ENCODE assay signal across 21 mouse cellular contexts in the genomic region with DNA sequence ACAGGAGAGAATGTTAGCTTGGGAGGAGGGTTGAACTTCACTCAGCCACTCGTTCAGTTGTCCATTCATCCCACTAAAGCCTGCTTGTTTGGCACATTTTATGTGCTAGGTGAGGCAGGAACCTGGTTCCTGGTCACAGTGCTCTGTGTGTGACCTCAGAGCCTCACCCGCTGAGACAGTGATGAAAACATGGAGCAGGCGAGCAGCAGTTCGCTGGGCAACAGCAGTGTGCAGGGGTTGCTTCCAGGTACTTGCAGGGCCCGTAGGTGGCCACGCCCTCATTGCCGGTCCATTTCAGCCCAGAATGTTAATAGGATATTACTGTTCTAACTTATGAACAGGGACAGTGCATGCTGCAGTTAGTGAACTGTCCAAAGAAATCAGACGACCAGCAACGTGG.
DNase-seq lines count a peak whose midpoint lies in the region; ATAC-seq and TF ChIP-seq lines count a peak whose summit lies in the region.
"Had no signal": no experiment of that assay in that cellular context is flagged by ENCODE, and none has a peak within 500 bp of the region (broad histone marks: within the 10 kb centered on the region; RNA-seq: fewer than 3 reads in every experiment).

No protein-coding gene starts in this region.

- no peak overlapping the region for H3K4me2 ChIP-seq in hindbrain, embryonic 13.5 days
- H3K4me2 ChIP-seq in hindbrain, postnatal 0 days (ENCODE audit: low read depth, low read length) = no peak overlapping the region
- no peak overlapping the region for H3K4me2 ChIP-seq in forebrain, embryonic 15.5 days (replicated peaks)
- H3K4me2 ChIP-seq in hindbrain, embryonic 16.5 days (ENCODE audit: low read length) = no peak overlapping the region
- H3K4me2 ChIP-seq in midbrain, embryonic 16.5 days (ENCODE audit: low read length) = no peak overlapping the region
- H3K4me2 ChIP-seq: embryonic facial prominence, embryonic 15.5 days; limb, embryonic 12.5 days; liver, embryonic 13.5 days had no signal

- no peak for DNase-seq in hindbrain, postnatal 0 days (ENCODE audit: low spot score)
- no peak for DNase-seq in cerebellum, adult 2 months
- no peak for DNase-seq in ovary, postnatal 10 days (ENCODE audit: low spot score)
- DNase-seq: adrenal gland, postnatal 25 days; cerebellum, adult 8-10 months; gastrocnemius, adult 2 months; heart, postnatal 4 days; liver, embryonic 13.5 days; right cerebral cortex, postnatal 25 days had no signal

- peaks cover 11% of the 10 kb centered on the region; the same call in 1 of the 2 replicates for H3K4me1 ChIP-seq in hindbrain, embryonic 13.5 days (replicated peaks)
- H3K4me1 ChIP-seq in hindbrain, postnatal 0 days (ENCODE audit: insufficient read depth, low read length) = no peaks in the 10 kb centered on the region
- H3K4me1 ChIP-seq in forebrain, embryonic 15.5 days = peaks cover 11% of the 10 kb centered on the region
- peaks cover 6% of the 10 kb centered on the region for H3K4me1 ChIP-seq in hindbrain, embryonic 16.5 days (ENCODE audit: control insufficient read depth, insufficient read depth, low read depth, low read length)
- H3K4me1 ChIP-seq in midbrain, embryonic 16.5 days (ENCODE audit: control insufficient read depth, insufficient read depth, low read length) = peaks cover 6% of the 10 kb centered on the region
- peaks cover 4% of the 10 kb centered on the region; the same call in 1 of the 2 replicates for H3K4me1 ChIP-seq in cerebellum, adult 2 months (ENCODE audit: control insufficient read depth, insufficient read depth, low read length)
- H3K4me1 ChIP-seq: limb, embryonic 12.5 days; liver, embryonic 13.5 days; megakaryocyte, embryonic 14.5 days had no signal

- no peak overlapping the region for H3K9ac ChIP-seq in hindbrain, embryonic 13.5 days
- no peak overlapping the region for H3K9ac ChIP-seq in hindbrain, postnatal 0 days (replicated peaks; ENCODE audit: low read length)
- no peak overlapping the region for H3K9ac ChIP-seq in forebrain, embryonic 15.5 days (replicated peaks)
- H3K9ac ChIP-seq in hindbrain, embryonic 16.5 days (ENCODE audit: low read depth, low read length) = no peak overlapping the region; the same call in 1 of the 2 replicates
- no peak overlapping the region for H3K9ac ChIP-seq in midbrain, embryonic 16.5 days (ENCODE audit: low read depth, low read length)
- H3K9ac ChIP-seq: embryonic facial prominence, embryonic 15.5 days; limb, embryonic 12.5 days; liver, embryonic 13.5 days had no signal

- peak; percentile 52; the same call in 1 of the 2 replicates for ATAC-seq in hindbrain, embryonic 13.5 days (ENCODE audit: low FRiP score)
- ATAC-seq in hindbrain, postnatal 0 days = no peak; the same call in 1 of the 2 replicates
- peak; percentile 27; the same call in 1 of the 2 replicates for ATAC-seq in forebrain, embryonic 15.5 days (replicated peaks)
- peak; percentile 43 for ATAC-seq in hindbrain, embryonic 16.5 days
- peak; percentile 55; the same call in 1 of the 2 replicates for ATAC-seq in midbrain, embryonic 16.5 days
- ATAC-seq: intestine, postnatal 0 days; lung, postnatal 0 days had no signal

- no peak for TF ChIP-seq CTCF in hindbrain, postnatal 0 days (IDR thresholded peaks at IDR 0.05; ENCODE audit: low read depth)
- TF ChIP-seq CTCF in cerebellum, adult 2 months (IDR thresholded peaks at IDR 0.05; ENCODE audit: borderline replicate concordance, insufficient read depth, low read depth, low read length) = no peak

- H3K36me3 ChIP-seq in hindbrain, embryonic 13.5 days = no peaks in the 10 kb centered on the region
- no peaks in the 10 kb centered on the region for H3K36me3 ChIP-seq in hindbrain, postnatal 0 days (ENCODE audit: insufficient read depth, low read length)
- H3K36me3 ChIP-seq in forebrain, embryonic 15.5 days = no peaks in the 10 kb centered on the region
- H3K36me3 ChIP-seq in hindbrain, embryonic 16.5 days (ENCODE audit: control insufficient read depth, insufficient read depth, low read length) = no peaks in the 10 kb centered on the region
- no peaks in the 10 kb centered on the region for H3K36me3 ChIP-seq in midbrain, embryonic 16.5 days (ENCODE audit: control insufficient read depth, insufficient read depth, low read length)
- H3K36me3 ChIP-seq: embryonic facial prominence, embryonic 15.5 days; limb, embryonic 12.5 days; liver, embryonic 13.5 days had no signal

- WGBS in hindbrain, embryonic 13.5 days = 77% methylated on average over 9 of the region's 9 CpGs
- 59% methylated on average over 9 of the region's 9 CpGs for WGBS in hindbrain, postnatal 0 days
- 71% methylated on average over 9 of the region's 9 CpGs for WGBS in forebrain, embryonic 15.5 days
- WGBS in hindbrain, embryonic 16.5 days = 67% methylated on average over 9 of the region's 9 CpGs
- 75% methylated on average over 9 of the region's 9 CpGs for WGBS in midbrain, embryonic 16.5 days
- 78% methylated on average over 9 of the region's 9 CpGs for WGBS in cerebellum, adult 2 months

- H3K9me3 ChIP-seq in hindbrain, embryonic 13.5 days = peaks cover 4% of the 10 kb centered on the region
- H3K9me3 ChIP-seq in hindbrain, postnatal 0 days (ENCODE audit: low read length) = peaks cover 5% of the 10 kb centered on the region; the same call in 1 of the 2 replicates
- H3K9me3 ChIP-seq in forebrain, embryonic 15.5 days = 0 out of 2 replicates have a peak, but pooled peaks cover 4% of the 10 kb centered on the region
- H3K9me3 ChIP-seq in hindbrain, embryonic 16.5 days (ENCODE audit: control insufficient read depth, low read length) = no peaks in the 10 kb centered on the region
- 0 out of 2 replicates have a peak, but pooled peaks cover 4% of the 10 kb centered on the region for H3K9me3 ChIP-seq in midbrain, embryonic 16.5 days (replicated peaks; ENCODE audit: control insufficient read depth, low read length, poor library complexity, severe bottlenecking)
- H3K9me3 ChIP-seq: embryonic facial prominence, embryonic 15.5 days; liver, embryonic 13.5 days had no signal

- peak overlapping the region; percentile 52; the same call in 1 of the 2 replicates for H3K27ac ChIP-seq in hindbrain, embryonic 13.5 days
- no peak overlapping the region for H3K27ac ChIP-seq in hindbrain, postnatal 0 days
- H3K27ac ChIP-seq in forebrain, embryonic 15.5 days (replicated peaks) = peak overlapping the region; percentile 72
- no peak overlapping the region for H3K27ac ChIP-seq in hindbrain, embryonic 16.5 days (ENCODE audit: low read depth, low read length)
- H3K27ac ChIP-seq in midbrain, embryonic 16.5 days (ENCODE audit: low read length) = peak overlapping the region; percentile 25
- no peak overlapping the region for H3K27ac ChIP-seq in cerebellum, adult 2 months (ENCODE audit: insufficient read depth, low read length)
- H3K27ac ChIP-seq: embryonic facial prominence, embryonic 15.5 days; gastrocnemius, adult 2 months; kidney, postnatal 0 days; left cerebral cortex, adult 2 months; limb, embryonic 12.5 days; liver, embryonic 13.5 days; stomach, postnatal 0 days had no signal

- H3K4me3 ChIP-seq in hindbrain, embryonic 13.5 days = no peak overlapping the region
- no peak overlapping the region for H3K4me3 ChIP-seq in hindbrain, postnatal 0 days (ENCODE audit: low read length)
- no peak overlapping the region for H3K4me3 ChIP-seq in forebrain, embryonic 15.5 days
- no peak overlapping the region for H3K4me3 ChIP-seq in hindbrain, embryonic 16.5 days (ENCODE audit: low read length)
- H3K4me3 ChIP-seq in midbrain, embryonic 16.5 days (ENCODE audit: low read depth, low read length) = no peak overlapping the region
- H3K4me3 ChIP-seq in cerebellum, adult 2 months (replicated peaks; ENCODE audit: insufficient read depth, low read depth, low read length) = no peak overlapping the region
- H3K4me3 ChIP-seq: embryonic facial prominence, embryonic 15.5 days; gastrocnemius, adult 2 months; left cerebral cortex, adult 2 months; limb, embryonic 12.5 days; liver, embryonic 13.5 days; megakaryocyte, embryonic 14.5 days had no signal

- TF ChIP-seq POLR2A in cerebellum, adult 2 months (IDR thresholded peaks at IDR 0.05; ENCODE audit: borderline replicate concordance, insufficient read depth, low read length) = no peak

- no peaks in the 10 kb centered on the region for H3K27me3 ChIP-seq in hindbrain, embryonic 13.5 days
- H3K27me3 ChIP-seq in hindbrain, postnatal 0 days (ENCODE audit: insufficient read depth, low read length) = no peaks in the 10 kb centered on the region
- no peaks in the 10 kb centered on the region for H3K27me3 ChIP-seq in forebrain, embryonic 15.5 days
- H3K27me3 ChIP-seq in hindbrain, embryonic 16.5 days (replicated peaks; ENCODE audit: control insufficient read depth, insufficient read depth, low read length) = no peaks in the 10 kb centered on the region
- no peaks in the 10 kb centered on the region for H3K27me3 ChIP-seq in midbrain, embryonic 16.5 days (ENCODE audit: control insufficient read depth, insufficient read depth, low read depth, low read length)
- H3K27me3 ChIP-seq in cerebellum, adult 2 months (ENCODE audit: control insufficient read depth, insufficient read depth, low read length) = no peaks in the 10 kb centered on the region
- H3K27me3 ChIP-seq: embryonic facial prominence, embryonic 15.5 days; limb, embryonic 12.5 days; liver, embryonic 13.5 days had no signal

Comparison
In these comparisons a context has a peak if more than half of its experiments do, and no peak if none do; other contexts are left out.
1. H3K27ac ChIP-seq: peak in hindbrain, embryonic 13.5 days (single experiment), forebrain, embryonic 15.5 days (single experiment) and midbrain, embryonic 16.5 days (single experiment); none in hindbrain, postnatal 0 days (single experiment), hindbrain, embryonic 16.5 days (single experiment) and cerebellum, adult 2 months (single experiment).